26 mouse cellular contexts compared by ENCODE assay signal in the genomic region with DNA sequence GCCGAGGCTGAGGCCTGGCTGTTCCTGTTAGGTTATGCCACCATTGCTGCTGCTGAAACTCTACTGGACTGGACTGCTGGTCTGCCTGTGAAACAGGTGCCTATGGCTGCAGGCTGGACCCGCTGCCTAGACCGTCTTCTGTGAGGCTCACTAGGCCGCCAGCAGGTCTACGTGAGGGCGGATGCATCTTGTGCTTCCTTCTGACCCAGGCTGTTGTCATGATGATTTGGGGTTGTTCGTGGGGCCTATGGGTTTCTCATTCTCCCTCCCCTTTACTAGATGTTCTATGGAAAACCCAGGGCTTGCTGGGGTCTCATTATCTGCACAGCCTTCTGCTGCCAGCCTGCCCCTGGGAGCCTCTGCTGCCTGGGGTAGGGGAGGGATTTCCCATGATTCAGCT. TPM values are rescaled to one million over a fixed set of nuclear protein-coding genes. Genes with fewer than 3 reads are reported as not detected.
DNase-seq lines count a peak whose midpoint lies in the region; ATAC-seq and TF ChIP-seq lines count a peak whose summit lies in the region.
"Had no signal": no experiment of that assay in that cellular context is flagged by ENCODE, and none has a peak within 500 bp of the region (broad histone marks: within the 10 kb centered on the region; RNA-seq: fewer than 3 reads in every experiment).

No protein-coding gene starts in this region.

- WGBS in forebrain, embryonic 11.5 days = 49% methylated on average over 7 of the region's 7 CpGs
- 48% methylated on average over 7 of the region's 7 CpGs for WGBS in forebrain, embryonic 15.5 days
- WGBS in liver, adult 2 months = 84% methylated on average over 7 of the region's 7 CpGs
- 73% methylated on average over 7 of the region's 7 CpGs for WGBS in liver, embryonic 11.5 days
- WGBS in small intestine, adult 2 months = 90% methylated on average over 7 of the region's 7 CpGs
- 44% methylated on average over 7 of the region's 7 CpGs for WGBS in embryonic facial prominence, embryonic 10.5 days

- H3K4me1 ChIP-seq in forebrain, embryonic 11.5 days (replicated peaks; ENCODE audit: control insufficient read depth, insufficient read depth, low read length) = peaks cover 2% of the 10 kb centered on the region; the same call in 1 of the 2 replicates
- H3K4me1 ChIP-seq in forebrain, embryonic 15.5 days = peaks cover 16% of the 10 kb centered on the region; the same call in 1 of the 2 replicates
- H3K4me1 ChIP-seq in liver, adult 2 months (ENCODE audit: control insufficient read depth, insufficient read depth, low read length) = peaks cover 22% of the 10 kb centered on the region
- H3K4me1 ChIP-seq in liver, embryonic 11.5 days (replicated peaks; ENCODE audit: control insufficient read depth, insufficient read depth, low read length) = peaks cover 19% of the 10 kb centered on the region
- peaks cover 11% of the 10 kb centered on the region for H3K4me1 ChIP-seq in small intestine, adult 2 months (ENCODE audit: control insufficient read depth, insufficient read depth, insufficient read length, low read length)
- peaks cover 18% of the 10 kb centered on the region for H3K4me1 ChIP-seq in embryonic facial prominence, embryonic 10.5 days

- no peaks in the 10 kb centered on the region for H3K36me3 ChIP-seq in forebrain, embryonic 11.5 days (ENCODE audit: control insufficient read depth, insufficient read depth, low read length)
- H3K36me3 ChIP-seq in forebrain, embryonic 15.5 days = no peaks in the 10 kb centered on the region
- peaks cover 6% of the 10 kb centered on the region; the same call in 1 of the 2 replicates for H3K36me3 ChIP-seq in liver, adult 2 months (ENCODE audit: control insufficient read depth, insufficient read depth, low read length)
- no peaks in the 10 kb centered on the region; the same call in 1 of the 2 replicates for H3K36me3 ChIP-seq in liver, embryonic 11.5 days (ENCODE audit: control insufficient read depth, insufficient read depth, low read length)
- peaks cover 34% of the 10 kb centered on the region for H3K36me3 ChIP-seq in small intestine, adult 2 months (ENCODE audit: control insufficient read depth, insufficient read depth, low read length)
- no peaks in the 10 kb centered on the region for H3K36me3 ChIP-seq in embryonic facial prominence, embryonic 10.5 days (replicated peaks)
- H3K36me3 ChIP-seq: forebrain, embryonic 10.5 days; hindbrain, embryonic 10.5 days; hindbrain, embryonic 13.5 days had no signal

- peaks cover 44% of the 10 kb centered on the region for H3K27me3 ChIP-seq in forebrain, embryonic 11.5 days (ENCODE audit: control insufficient read depth, insufficient read depth, low read length)
- H3K27me3 ChIP-seq in forebrain, embryonic 15.5 days = peaks cover 36% of the 10 kb centered on the region
- H3K27me3 ChIP-seq in liver, adult 2 months (ENCODE audit: control insufficient read depth, insufficient read depth, low read length) = no peaks in the 10 kb centered on the region
- H3K27me3 ChIP-seq in liver, embryonic 11.5 days (replicated peaks; ENCODE audit: control insufficient read depth, insufficient read depth, low read length) = peaks cover 5% of the 10 kb centered on the region; the same call in 1 of the 2 replicates
- H3K27me3 ChIP-seq in small intestine, adult 2 months (ENCODE audit: control insufficient read depth, insufficient read depth, low read length) = no peaks in the 10 kb centered on the region
- H3K27me3 ChIP-seq in embryonic facial prominence, embryonic 10.5 days (replicated peaks; ENCODE audit: low read depth, poor library complexity, severe bottlenecking) = peaks cover 73% of the 10 kb centered on the region

- no peak overlapping the region for H3K27ac ChIP-seq in forebrain, embryonic 11.5 days (ENCODE audit: low read depth, low read length)
- no peak overlapping the region for H3K27ac ChIP-seq in forebrain, embryonic 15.5 days (replicated peaks)
- H3K27ac ChIP-seq in liver, adult 2 months (replicated peaks; ENCODE audit: insufficient read depth, low read depth, low read length) = no peak overlapping the region
- H3K27ac ChIP-seq in liver, embryonic 11.5 days (ENCODE audit: low read depth, low read length) = no peak overlapping the region
- H3K27ac ChIP-seq in small intestine, adult 2 months (ENCODE audit: insufficient read depth, low read depth, low read length) = no peak overlapping the region
- H3K27ac ChIP-seq in embryonic facial prominence, embryonic 10.5 days (replicated peaks) = no peak overlapping the region
- H3K27ac ChIP-seq: forebrain, embryonic 10.5 days; heart, embryonic 15.5 days; hindbrain, embryonic 10.5 days; hindbrain, embryonic 13.5 days had no signal

- H3K9me3 ChIP-seq in forebrain, embryonic 11.5 days (ENCODE audit: control insufficient read depth, low read length) = no peaks in the 10 kb centered on the region
- H3K9me3 ChIP-seq in forebrain, embryonic 15.5 days = no peaks in the 10 kb centered on the region
- no peaks in the 10 kb centered on the region for H3K9me3 ChIP-seq in liver, embryonic 11.5 days (ENCODE audit: control insufficient read depth, low read length)
- no peaks in the 10 kb centered on the region for H3K9me3 ChIP-seq in embryonic facial prominence, embryonic 10.5 days
- H3K9me3 ChIP-seq: forebrain, embryonic 10.5 days; heart, embryonic 12.5 days; heart, embryonic 15.5 days; hindbrain, embryonic 10.5 days; hindbrain, embryonic 13.5 days had no signal

- peaks cover 25% of the 10 kb centered on the region; the same call in 1 of the 2 replicates for H3K79me2 ChIP-seq in liver, adult 2 months (ENCODE audit: control insufficient read depth, insufficient read depth, low read length)

- TF ChIP-seq POLR2A in liver, adult 2 months (IDR thresholded peaks at IDR 0.05; ENCODE audit: extremely low read depth, insufficient read depth, low read length) = no peak
- TF ChIP-seq POLR2A in small intestine, adult 2 months (IDR thresholded peaks at IDR 0.05; ENCODE audit: low read depth, low read length) = no peak

- no peak for ATAC-seq in forebrain, embryonic 11.5 days (replicated peaks; ENCODE audit: low FRiP score)
- ATAC-seq in forebrain, embryonic 15.5 days (replicated peaks) = no peak
- ATAC-seq in liver, embryonic 11.5 days (replicated peaks; ENCODE audit: low FRiP score) = no peak
- ATAC-seq: forebrain, embryonic 14.5 days; hindbrain, embryonic 16.5 days had no signal

- TF ChIP-seq CTCF in liver, adult 2 months (IDR thresholded peaks at IDR 0.05; ENCODE audit: low read depth, low read length) = no peak
- TF ChIP-seq CTCF in small intestine, adult 2 months (IDR thresholded peaks at IDR 0.05; ENCODE audit: extremely low read depth, insufficient read length, insufficient replicate concordance, low read depth, low read length) = no peak

- H3K4me3 ChIP-seq in forebrain, embryonic 11.5 days (ENCODE audit: low read depth, low read length) = no peak overlapping the region
- no peak overlapping the region for H3K4me3 ChIP-seq in forebrain, embryonic 15.5 days
- H3K4me3 ChIP-seq in liver, adult 2 months (ENCODE audit: insufficient read depth, low read depth, low read length) = no peak overlapping the region
- H3K4me3 ChIP-seq in liver, embryonic 11.5 days (ENCODE audit: low read depth, low read length) = no peak overlapping the region
- peak overlapping the region; percentile 5; the same call in 1 of the 2 replicates for H3K4me3 ChIP-seq in small intestine, adult 2 months (ENCODE audit: low read depth, low read length)
- no peak overlapping the region for H3K4me3 ChIP-seq in embryonic facial prominence, embryonic 10.5 days
- H3K4me3 ChIP-seq: forebrain, embryonic 10.5 days; heart, embryonic 12.5 days; heart, embryonic 15.5 days; hindbrain, embryonic 10.5 days; hindbrain, embryonic 13.5 days had no signal

- H3K4me2 ChIP-seq in forebrain, embryonic 11.5 days (ENCODE audit: low read depth, low read length, severe bottlenecking) = no peak overlapping the region
- H3K4me2 ChIP-seq in forebrain, embryonic 15.5 days (replicated peaks) = no peak overlapping the region
- no peak overlapping the region for H3K4me2 ChIP-seq in liver, embryonic 11.5 days
- H3K4me2 ChIP-seq: heart, embryonic 12.5 days; heart, embryonic 15.5 days; hindbrain, embryonic 13.5 days had no signal

- no peak overlapping the region for H3K9ac ChIP-seq in forebrain, embryonic 11.5 days (ENCODE audit: low read length)
- no peak overlapping the region for H3K9ac ChIP-seq in forebrain, embryonic 15.5 days (replicated peaks)
- H3K9ac ChIP-seq in liver, adult 2 months (ENCODE audit: low read depth, low read length) = peak overlapping the region; percentile 23; the same call in 1 of the 2 replicates
- no peak overlapping the region for H3K9ac ChIP-seq in liver, embryonic 11.5 days (ENCODE audit: low read depth, low read length)
- H3K9ac ChIP-seq: heart, embryonic 12.5 days; heart, embryonic 15.5 days; hindbrain, embryonic 13.5 days had no signal

- DNase-seq in forebrain, embryonic 11.5 days (ENCODE audit: low spot score) = peak; percentile 47
- no peak for DNase-seq in liver, adult 2 months (ENCODE audit: extremely low read depth, low read depth, low spot score)
- no peak for DNase-seq in liver, embryonic 11.5 days (ENCODE audit: low spot score)
- DNase-seq in ES-CJ7 (ENCODE audit: low read depth, low spot score) = peak; percentile 71
- no peak for DNase-seq in layer of hippocampus, adult 11-12 months (ENCODE audit: low spot score)
- no peak for DNase-seq in embryonic facial prominence, embryonic 10.5 days (ENCODE audit: low spot score)
- DNase-seq: adrenal gland, adult 2 months; adrenal gland, postnatal 14 days; cerebellum, adult 11 months; cerebellum, adult 2 months; cerebellum, adult 9-11 months; cerebellum, postnatal 25 days; embryo, embryonic 11 days; gastrocnemius, postnatal 25 days; heart, adult 18-20 months; heart, postnatal 10 days; heart, postnatal 36 days had no signal

RNA-seq across cellular contexts. Expression of gene Rnf213, which starts 3.6 kb away (rescaled TPM):
- polyA plus RNA-seq in forebrain, embryonic 11.5 days (2014; fragmentation: Nextera tagmentation; extraction: Ambion mirVana) = 1.8 and 2.1 TPM in 2 replicates
- polyA plus RNA-seq in forebrain, embryonic 15.5 days (2015; fragmentation: Nextera tagmentation; extraction: Ambion mirVana) = 0.75 and 1.4 TPM in 2 replicates
- total RNA-seq in liver, adult 2 months (2014; rRNA removed) = 43.4 and 43.5 TPM in 2 replicates
- polyA plus RNA-seq in liver, adult 2 months (2012; rRNA removed) = 11.1 and 16.9 TPM in 2 replicates
- 7.6 and 8.0 TPM in 2 replicates for polyA plus RNA-seq in liver, embryonic 11.5 days (2014; fragmentation: Nextera tagmentation; extraction: Ambion mirVana)
- polyA plus RNA-seq in small intestine, adult 2 months (2012; rRNA removed) = 11.9 and 34.7 TPM in 2 replicates
- 1.4 TPM in 2 replicates for polyA plus RNA-seq in embryonic facial prominence, embryonic 10.5 days (2016; fragmentation: Nextera tagmentation; extraction: Ambion mirVana)

RNA-seq across cellular contexts. Expression of gene Slc26a11, which starts 41.1 kb away (rescaled TPM):
- 7.2 and 7.9 TPM in 2 replicates for polyA plus RNA-seq in forebrain, embryonic 11.5 days (2014; fragmentation: Nextera tagmentation; extraction: Ambion mirVana)
- 3.5 and 3.9 TPM in 2 replicates for polyA plus RNA-seq in forebrain, embryonic 15.5 days (2015; fragmentation: Nextera tagmentation; extraction: Ambion mirVana)
- 2.5 and 3.9 TPM in 2 replicates for total RNA-seq in liver, adult 2 months (2014; rRNA removed)
- polyA plus RNA-seq in liver, adult 2 months (2012; rRNA removed) = 5.3 and 7.5 TPM in 2 replicates
- 4.3 and 5.1 TPM in 2 replicates for polyA plus RNA-seq in liver, embryonic 11.5 days (2014; fragmentation: Nextera tagmentation; extraction: Ambion mirVana)
- polyA plus RNA-seq in small intestine, adult 2 months (2012; rRNA removed) = 9.7 and 17.3 TPM in 2 replicates
- polyA plus RNA-seq in embryonic facial prominence, embryonic 10.5 days (2016; fragmentation: Nextera tagmentation; extraction: Ambion mirVana) = 7.6 and 8.2 TPM in 2 replicates

RNA-seq across cellular contexts. Expression of gene Sgsh, which starts 41.1 kb away (rescaled TPM):
- polyA plus RNA-seq in forebrain, embryonic 11.5 days (2014; fragmentation: Nextera tagmentation; extraction: Ambion mirVana) = 6.6 and 7.3 TPM in 2 replicates
- polyA plus RNA-seq in forebrain, embryonic 15.5 days (2015; fragmentation: Nextera tagmentation; extraction: Ambion mirVana) = 3.0 and 3.7 TPM in 2 replicates
- 2.1 and 2.6 TPM in 2 replicates for total RNA-seq in liver, adult 2 months (2014; rRNA removed)
- 8.7 and 11.9 TPM in 2 replicates for polyA plus RNA-seq in liver, adult 2 months (2012; rRNA removed)
- polyA plus RNA-seq in liver, embryonic 11.5 days (2014; fragmentation: Nextera tagmentation; extraction: Ambion mirVana) = 4.4 and 5.8 TPM in 2 replicates
- 12.6 and 19.2 TPM in 2 replicates for polyA plus RNA-seq in small intestine, adult 2 months (2012; rRNA removed)
- polyA plus RNA-seq in embryonic facial prominence, embryonic 10.5 days (2016; fragmentation: Nextera tagmentation; extraction: Ambion mirVana) = 5.4 and 5.5 TPM in 2 replicates

Comparison
In these comparisons a context has a peak if more than half of its experiments do, and no peak if none do; other contexts are left out.
1. DNase-seq: peak in forebrain, embryonic 11.5 days (single experiment) and ES-CJ7 (single experiment); none in liver, adult 2 months (single experiment), liver, embryonic 11.5 days (single experiment), layer of hippocampus, adult 11-12 months (single experiment) and embryonic facial prominence, embryonic 10.5 days (single experiment).